Mouse (Mus musculus) MEL (cell line): ENCODE results near the gene Gm20388.

Source experiments
- CTCF ChIP-seq, 3 experiments: IDR thresholded peaks in 2 of 3; conservative IDR thresholded peaks in 1 of 3; 2 replicates each; pipeline ENCODE4 v1.5.1; 2011 to 2012; ENCODE audit warnings: low read length in 3 of 3, low read depth in 2 of 3, mild to moderate bottlenecking in 2 of 3, improper control_type of control experiment in 1 of 3, inconsistent platforms in 1 of 3, mixed read lengths in 1 of 3, moderate library complexity in 1 of 3; ENCODE audit not compliant: control insufficient read depth in 1 of 3, insufficient read depth in 1 of 3, poor library complexity in 1 of 3, severe bottlenecking in 1 of 3
- JUND ChIP-seq: IDR thresholded peaks from 2 replicates; pipeline ENCODE4 v1.6.1; 2011; ENCODE audit warnings: low read depth, mild to moderate bottlenecking, improper control_type of control experiment, low read length
- POLR2A ChIP-seq, 2 experiments: IDR thresholded peaks; 2 replicates each; pipeline ENCODE4 v1.6.1; 2011 to 2012; ENCODE audit warnings: low read length in 2 of 2, mild to moderate bottlenecking in 2 of 2, control low read depth in 1 of 2, improper control_type of control experiment in 1 of 2, low read depth in 1 of 2, moderate library complexity in 1 of 2; ENCODE audit not compliant: control insufficient read depth in 1 of 2, insufficient read depth in 1 of 2, poor library complexity in 1 of 2
- POLR2AphosphoS5 ChIP-seq: IDR thresholded peaks from 2 replicates; pipeline ENCODE4 v1.6.1; 2012; ENCODE audit warnings: low read depth, borderline replicate concordance, mild to moderate bottlenecking, inconsistent platforms, low read length, moderate library complexity, mixed read lengths

- TF ChIP-seq CTCF (IDR thresholded peaks at IDR 0.05 in 2 of 3, conservative IDR thresholded peaks at IDR 0.05 in 1 of 3; ENCODE audit: control insufficient read depth in 1 of 3, insufficient read depth in 1 of 3, low read depth in 2 of 3, low read length in 3 of 3, poor library complexity in 1 of 3, severe bottlenecking in 1 of 3): no peak
- TF ChIP-seq POLR2AphosphoS5: no peak
- TF ChIP-seq POLR2A (IDR thresholded peaks at IDR 0.05; ENCODE audit: control insufficient read depth in 1 of 2, insufficient read depth in 1 of 2, low read depth in 1 of 2, low read length in 2 of 2, poor library complexity in 1 of 2): no peak
- no peak for TF ChIP-seq JUND
Observed at GRCm38 (mm10) chr8:120118162-120118561, 207.5 kb downstream of the Gm20388 start.
